Comparison of ENCODE assay signal across 20 mouse cellular contexts in the genomic region with DNA sequence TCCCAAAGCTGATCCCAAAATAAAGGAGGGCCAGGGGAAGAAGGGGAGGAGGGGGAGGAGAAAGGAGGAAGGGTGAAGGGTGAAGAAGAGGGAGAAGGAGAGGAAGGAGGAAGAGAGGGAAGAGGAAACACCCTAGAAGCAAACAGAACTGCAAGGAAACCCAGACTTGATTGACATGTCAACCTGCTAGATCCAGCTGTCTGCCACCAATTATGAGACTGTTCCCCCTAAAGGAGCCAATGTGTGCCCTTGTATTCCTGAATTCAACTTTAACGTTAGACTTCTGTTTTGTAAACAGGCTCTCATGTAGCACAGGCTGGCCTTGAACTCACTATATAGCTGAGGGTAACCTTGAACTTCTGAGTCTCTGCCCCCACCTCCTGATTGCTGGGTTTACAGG. TPM values are rescaled to one million over a fixed set of nuclear protein-coding genes. Genes with fewer than 3 reads are reported as not detected.
DNase-seq lines count a peak whose midpoint lies in the region; ATAC-seq and TF ChIP-seq lines count a peak whose summit lies in the region.
"Had no signal": no experiment of that assay in that cellular context is flagged by ENCODE, and none has a peak within 500 bp of the region (broad histone marks: within the 10 kb centered on the region; RNA-seq: fewer than 3 reads in every experiment).

No protein-coding gene starts in this region.

- TF ChIP-seq CTCF in stomach, postnatal 0 days (IDR thresholded peaks at IDR 0.05; ENCODE audit: low read depth): no peak
- no peak for TF ChIP-seq CTCF in midbrain, postnatal 0 days (IDR thresholded peaks at IDR 0.05)

- WGBS in macrophage (ENCODE audit: missing documents): 38% methylated on average over 1 of the region's 1 CpGs
- WGBS in stomach, postnatal 0 days: 56% methylated on average over 1 of the region's 1 CpGs
- 76% methylated on average over 1 of the region's 1 CpGs for WGBS in midbrain, postnatal 0 days

- H3K9me3 ChIP-seq in stomach, postnatal 0 days (ENCODE audit: control insufficient read depth, low read length): no peaks in the 10 kb centered on the region
- no peaks in the 10 kb centered on the region for H3K9me3 ChIP-seq in midbrain, postnatal 0 days (ENCODE audit: low read length)
- H3K9me3 ChIP-seq: embryonic facial prominence, embryonic 15.5 days; forebrain, embryonic 10.5 days; heart, embryonic 12.5 days; hindbrain, embryonic 15.5 days had no signal

- DNase-seq in testis, postnatal 10 days (ENCODE audit: low spot score): peak; percentile 0
- DNase-seq in testis, postnatal 14 days (ENCODE audit: low spot score): no peak
- peak; percentile 7 for DNase-seq in ZHBTc4 (ENCODE audit: low read depth, low spot score)
- no peak for DNase-seq in stomach, postnatal 0 days (ENCODE audit: low spot score)
- DNase-seq in midbrain, postnatal 0 days (ENCODE audit: low spot score): no peak
- no peak for DNase-seq in cerebellum, postnatal 10 days
- no peak for DNase-seq in retina, postnatal 1 day
- DNase-seq: cerebellum, adult 18-20 months; cerebellum, adult 9-11 months; embryo, embryonic 11 days; gastrocnemius, postnatal 10 days; heart, adult 2 months; heart, postnatal 36 days had no signal

- ATAC-seq in stomach, postnatal 0 days (ENCODE audit: low FRiP score, low TSS enrichment): 0 out of 2 replicates have a peak, but pooled peaks have one; percentile 27
- ATAC-seq in midbrain, postnatal 0 days (ENCODE audit: low FRiP score): no peak
- ATAC-seq: Patski had no signal

- no peak overlapping the region for H3K4me3 ChIP-seq in macrophage (ENCODE audit: inconsistent target)
- no peak overlapping the region for H3K4me3 ChIP-seq in stomach, postnatal 0 days (ENCODE audit: low read depth, low read length)
- no peak overlapping the region for H3K4me3 ChIP-seq in midbrain, postnatal 0 days (ENCODE audit: low read depth, low read length)
- H3K4me3 ChIP-seq: embryonic facial prominence, embryonic 15.5 days; erythroblast, embryonic 14.5 days; forebrain, embryonic 10.5 days; heart, adult 2 months; heart, embryonic 12.5 days; hindbrain, embryonic 15.5 days had no signal

- H3K79me2 ChIP-seq in macrophage (ENCODE audit: inconsistent target): peaks cover 34% of the 10 kb centered on the region

- H3K27ac ChIP-seq in macrophage: peak overlapping the region; percentile 99
- H3K27ac ChIP-seq in stomach, postnatal 0 days (replicated peaks): no peak overlapping the region; the same call in 1 of the 2 replicates
- no peak overlapping the region for H3K27ac ChIP-seq in midbrain, postnatal 0 days (ENCODE audit: low read depth, low read length)
- H3K27ac ChIP-seq: embryonic facial prominence, embryonic 15.5 days; forebrain, embryonic 10.5 days; heart, adult 2 months; hindbrain, embryonic 15.5 days had no signal

- H3K36me3 ChIP-seq in macrophage (ENCODE audit: inconsistent target): peaks cover 6% of the 10 kb centered on the region; the same call in 1 of the 2 replicates
- no peaks in the 10 kb centered on the region for H3K36me3 ChIP-seq in stomach, postnatal 0 days (ENCODE audit: control insufficient read depth, insufficient read depth, low read length)
- H3K36me3 ChIP-seq in midbrain, postnatal 0 days (ENCODE audit: insufficient read depth, low read length): no peaks in the 10 kb centered on the region
- H3K36me3 ChIP-seq: embryonic facial prominence, embryonic 15.5 days; forebrain, embryonic 10.5 days; heart, embryonic 12.5 days; hindbrain, embryonic 15.5 days had no signal

- H3K4me2 ChIP-seq in stomach, postnatal 0 days (replicated peaks; ENCODE audit: low read depth): no peak overlapping the region
- no peak overlapping the region for H3K4me2 ChIP-seq in midbrain, postnatal 0 days (ENCODE audit: low read depth, low read length, poor library complexity, severe bottlenecking)
- H3K4me2 ChIP-seq: embryonic facial prominence, embryonic 15.5 days had no signal

- no peaks in the 10 kb centered on the region for H3K27me3 ChIP-seq in stomach, postnatal 0 days (ENCODE audit: control insufficient read depth, insufficient read depth, low read length)
- H3K27me3 ChIP-seq in midbrain, postnatal 0 days (ENCODE audit: insufficient read depth, low read length): peaks cover 6% of the 10 kb centered on the region; the same call in 1 of the 2 replicates

- H3K9ac ChIP-seq in stomach, postnatal 0 days (ENCODE audit: low read length): no peak overlapping the region
- H3K9ac ChIP-seq in midbrain, postnatal 0 days (replicated peaks; ENCODE audit: low read length, poor library complexity, severe bottlenecking): no peak overlapping the region
- H3K9ac ChIP-seq: embryonic facial prominence, embryonic 15.5 days; heart, embryonic 12.5 days; hindbrain, embryonic 15.5 days had no signal

- H3K4me1 ChIP-seq in stomach, postnatal 0 days (replicated peaks; ENCODE audit: control insufficient read depth, insufficient read depth): 0 out of 2 replicates have a peak, but pooled peaks cover 2% of the 10 kb centered on the region
- no peaks in the 10 kb centered on the region for H3K4me1 ChIP-seq in midbrain, postnatal 0 days (ENCODE audit: insufficient read depth, low read length)

- TF ChIP-seq EP300 in stomach, postnatal 0 days (optimal IDR thresholded peaks at IDR 0.05): no peak

RNA-seq across cellular contexts. Expression of gene Arhgap22, which starts 1.3 kb away (rescaled TPM):
- total RNA-seq in macrophage (2018; cell fraction: chromatin; rRNA removed): 100 to 1,000 TPM in 21 of 26 experiments, 10 to 100 TPM in 5; 39.9 to 474 (median 134) TPM
- 10 to 100 TPM; 12.0 to 97.5 (median 24.2) TPM for total RNA-seq in macrophage (2018; cell fraction: cytosol; rRNA removed)
- 100 to 1,000 TPM in 13 of 26 experiments, 10 to 100 TPM in 13; 40.8 to 312 (median 99.3) TPM for total RNA-seq in macrophage (2018; cell fraction: nucleus; rRNA removed)
- polyA plus RNA-seq in macrophage (2018): 16.5 to 44.1 TPM (median 21.1 TPM) in 3 replicates
- 6.5 TPM in 2 replicates for polyA plus RNA-seq in stomach, postnatal 0 days (2015; fragmentation: Nextera tagmentation; extraction: Ambion mirVana)
- 4.2 and 5.7 TPM in 2 replicates for total RNA-seq in midbrain, postnatal 0 days (2014; rRNA removed)
- polyA plus RNA-seq in midbrain, postnatal 0 days (2015; fragmentation: Nextera tagmentation; extraction: Ambion mirVana): 3.4 and 4.3 TPM in 2 replicates

RNA-seq across cellular contexts. Expression of gene Wdfy4, which starts 29.9 kb away (rescaled TPM):
- total RNA-seq in macrophage (2018; cell fraction: chromatin; rRNA removed): 100 to 1,000 TPM; 165 to 674 (median 443) TPM
- total RNA-seq in macrophage (2018; cell fraction: cytosol; rRNA removed): 100 to 1,000 TPM in 13 of 26 experiments, 10 to 100 TPM in 13; 60.1 to 136 (median 97.9) TPM
- total RNA-seq in macrophage (2018; cell fraction: nucleus; rRNA removed): 100 to 1,000 TPM in 25 of 26 experiments, 10 to 100 TPM in 1; 95.7 to 366 (median 196) TPM
- polyA plus RNA-seq in macrophage (2018): 58.1 to 98.0 TPM (median 81.9 TPM) in 3 replicates
- polyA plus RNA-seq in stomach, postnatal 0 days (2015; fragmentation: Nextera tagmentation; extraction: Ambion mirVana): 0.13 and 0.25 TPM in 2 replicates
- total RNA-seq in midbrain, postnatal 0 days (2014; rRNA removed): 1.4 and 7.8 TPM in 2 replicates
- 0.02 and 0.06 TPM in 2 replicates for polyA plus RNA-seq in midbrain, postnatal 0 days (2015; fragmentation: Nextera tagmentation; extraction: Ambion mirVana)
- polyA plus RNA-seq: Patski had no signal

Comparison
In these comparisons a context has a peak if more than half of its experiments do, and no peak if none do; other contexts are left out.
1. DNase-seq: peak in testis, postnatal 10 days (single experiment) and ZHBTc4 (single experiment); none in testis, postnatal 14 days (single experiment), stomach, postnatal 0 days (single experiment), midbrain, postnatal 0 days (single experiment), cerebellum, postnatal 10 days (0 of 2) and retina, postnatal 1 day (single experiment).
2. RNA of gene Wdfy4, which starts 29.9 kb away (polyA plus RNA-seq): 58.1 to 98.0 TPM in macrophage; 0.13 to 0.25 TPM in stomach, postnatal 0 days and 0.02 to 0.06 TPM in midbrain, postnatal 0 days; every median in the first group is over 10 times any median in the second.